Mouse (Mus musculus) MEL (cell line): ENCODE measurements around the gene Cyth3.

Experiments
- EP300 ChIP-seq, 2 experiments: IDR thresholded peaks; 2 replicates each; pipeline ENCODE4 v1.6.1; 2011; ENCODE audit warnings: improper control_type of control experiment in 2 of 2, low read length in 2 of 2, low read depth in 1 of 2, mild to moderate bottlenecking in 1 of 2
- GABPA ChIP-seq: IDR thresholded peaks from 2 replicates; pipeline ENCODE4 v1.6.1; 2012; ENCODE audit warnings: low read depth, mild to moderate bottlenecking, inconsistent platforms, low read length, improper control_type of control experiment, moderate library complexity
- POLR2A ChIP-seq, 2 experiments: IDR thresholded peaks; 2 replicates each; pipeline ENCODE4 v1.6.1; 2011 to 2012; ENCODE audit warnings: low read length in 2 of 2, mild to moderate bottlenecking in 2 of 2, control low read depth in 1 of 2, improper control_type of control experiment in 1 of 2, low read depth in 1 of 2, moderate library complexity in 1 of 2; ENCODE audit not compliant: control insufficient read depth in 1 of 2, insufficient read depth in 1 of 2, poor library complexity in 1 of 2

DNA sequence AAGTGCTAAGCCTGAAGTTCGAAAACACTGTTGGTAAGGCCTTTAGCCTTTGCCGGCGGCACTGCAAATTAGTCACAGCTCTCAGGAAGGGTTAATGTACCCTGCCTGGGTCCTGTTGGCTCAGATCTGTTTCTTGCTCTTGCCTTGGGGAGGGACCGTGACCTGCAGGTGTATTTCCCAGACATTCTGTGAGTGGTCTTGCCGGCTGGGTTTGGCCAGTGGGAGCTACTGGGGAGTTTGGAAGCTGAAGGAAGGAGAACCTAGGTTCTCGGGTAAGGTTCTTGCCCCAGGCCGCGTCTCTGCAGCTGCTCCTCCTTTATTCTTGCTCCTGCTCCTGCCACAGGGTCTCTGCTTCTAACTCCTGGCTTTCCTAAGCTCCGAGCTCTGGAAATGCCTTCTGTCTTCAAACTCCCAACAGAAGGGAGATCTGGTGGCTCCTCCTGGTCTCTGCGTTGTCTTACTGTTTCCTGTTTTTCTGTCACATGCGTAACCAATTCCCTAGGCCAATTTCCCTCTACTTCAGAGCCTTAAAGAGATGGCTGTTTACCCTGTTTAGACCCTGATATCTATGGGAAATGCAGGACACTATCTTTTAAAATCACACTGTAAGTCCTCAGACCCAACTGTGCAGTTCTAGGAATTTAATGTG is 3.8 kb downstream of the Cyth3 start:
- no peak; a peak in 1 of 4 replicates for TF ChIP-seq POLR2A (IDR thresholded peaks at IDR 0.05; ENCODE audit: control insufficient read depth in 1 of 2, insufficient read depth in 1 of 2, low read depth in 1 of 2, low read length in 2 of 2, poor library complexity in 1 of 2)
- no peak for TF ChIP-seq EP300 (IDR thresholded peaks at IDR 0.05; ENCODE audit: low read depth in 1 of 2, low read length in 2 of 2)
- no peak for TF ChIP-seq GABPA
